Mouse (Mus musculus): ENCODE data around the gene Gli2. TPM values are rescaled to one million over a fixed set of nuclear protein-coding genes. Genes with fewer than 3 reads are reported as not detected.

Gene Gli2
- total and polyA plus RNA-seq, 3 experiments: 1.5 to 11.3 TPM; not detected in 1

DNA sequence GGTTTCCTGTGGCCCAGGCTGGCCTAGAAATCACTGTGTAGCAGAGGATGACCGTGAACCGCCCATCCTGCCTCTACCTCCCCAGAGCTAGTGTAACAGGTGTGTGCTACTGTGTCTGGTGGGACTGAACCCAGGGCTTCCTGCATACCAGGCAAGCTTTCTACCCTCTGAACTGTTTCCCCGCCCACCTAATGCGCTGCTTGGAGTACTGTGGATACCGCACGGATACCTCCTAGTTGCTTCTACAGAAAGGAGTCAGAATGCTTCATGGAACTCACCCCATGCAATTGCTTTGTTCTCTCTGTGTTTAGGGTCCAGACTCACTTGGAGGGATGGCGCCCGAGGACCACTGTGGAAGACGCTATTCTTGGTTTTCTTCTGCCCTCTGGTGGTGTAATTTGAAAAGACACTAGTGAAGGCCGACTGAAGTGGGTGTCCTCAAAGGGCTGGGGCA is 30.1 kb upstream of the Gli2 start:
- TF ChIP-seq GATA1 (IDR thresholded peaks at IDR 0.05; ENCODE audit: low read depth, low read length) (no peak), RAD21 (IDR thresholded peaks at IDR 0.05; ENCODE audit: low read depth, low read length) (peak; percentile 79), SMC3 (IDR thresholded peaks at IDR 0.05; ENCODE audit: low read depth, low read length) (peak; percentile 70), ZC3H11A (IDR thresholded peaks at IDR 0.05; ENCODE audit: low read depth, low read length) (peak; percentile 69), CTCF (IDR thresholded peaks at IDR 0.05 in 2 of 3, conservative IDR thresholded peaks at IDR 0.05 in 1 of 3; ENCODE audit: control insufficient read depth in 1 of 3, insufficient read depth in 1 of 3, low read depth in 2 of 3, low read length in 3 of 3, poor library complexity in 1 of 3, severe bottlenecking in 1 of 3) (peak; percentile 33 to 77 (median 50); a peak in 5 of 6 replicates)
- H3K4me3 ChIP-seq (ENCODE audit: control insufficient read depth in 1 of 2, insufficient read depth in 1 of 2, low read depth in 2 of 2, low read length in 2 of 2): no peak overlapping the region
- H3K79me2 ChIP-seq (ENCODE audit: control insufficient read depth, insufficient read depth, low read length, poor library complexity): no peaks in the 10 kb centered on the region
- H3K9ac ChIP-seq (ENCODE audit: control insufficient read depth, low read depth, low read length, poor library complexity, severe bottlenecking): no peak overlapping the region
- H3K36me3 ChIP-seq (ENCODE audit: control insufficient read depth in 1 of 2, insufficient read depth in 2 of 2, low read length in 2 of 2): no peaks in the 10 kb centered on the region
- no peaks in the 10 kb centered on the region for H3K27me3 ChIP-seq (ENCODE audit: control insufficient read depth in 1 of 2, insufficient read depth in 2 of 2, low read length in 2 of 2)
- no peaks in the 10 kb centered on the region for H3K4me1 ChIP-seq (ENCODE audit: control insufficient read depth in 1 of 2, insufficient read depth in 2 of 2, low read length in 2 of 2)
- H3K9me3 ChIP-seq (replicated peaks; ENCODE audit: insufficient read depth, low read length): no peaks in the 10 kb centered on the region
- DNase-seq (ENCODE audit: low read depth, low spot score): peak; percentile 47
- no peak overlapping the region for H3K27ac ChIP-seq (ENCODE audit: control insufficient read depth, low read depth, low read length)

DNA sequence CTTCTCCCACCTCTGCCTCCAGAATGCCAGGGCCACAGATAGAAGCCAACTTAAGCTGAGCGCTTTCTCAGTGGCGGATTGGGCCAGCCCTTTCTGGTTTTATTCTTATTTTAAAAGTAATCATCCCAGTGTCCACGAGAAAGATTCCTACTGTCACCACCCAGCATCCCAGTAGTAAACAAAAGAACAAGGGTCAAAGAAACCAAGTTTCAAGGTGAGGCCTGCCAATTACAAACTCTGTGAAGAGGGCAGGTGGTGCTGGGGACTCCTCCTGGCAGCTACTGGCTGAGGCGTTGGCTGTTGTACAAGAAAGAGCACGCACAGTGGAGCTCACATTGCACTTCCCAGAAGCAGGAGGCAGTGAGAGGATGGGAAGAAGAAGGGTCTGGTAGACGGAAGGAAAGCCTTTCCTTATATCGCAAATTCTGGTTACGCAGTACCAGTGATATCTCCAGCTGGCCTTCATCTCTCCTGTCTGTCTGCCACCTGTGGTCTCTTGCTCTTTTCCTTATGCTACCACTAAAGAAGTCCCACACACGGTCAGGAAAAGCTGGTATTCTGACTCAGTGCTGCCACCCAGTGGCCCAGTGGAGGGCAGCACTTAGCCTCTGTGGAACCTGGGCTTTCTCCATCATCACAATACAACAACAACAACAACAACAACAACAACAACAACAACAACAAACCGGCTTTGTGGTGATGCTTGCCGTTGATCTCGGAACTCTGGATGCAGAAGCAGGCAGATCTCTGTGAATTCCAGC is 29.0 kb upstream of the Gli2 start:
- peak; percentile 19 for DNase-seq (ENCODE audit: low read depth, low spot score)
- Histone ChIP-seq H3K4me3 (ENCODE audit: control insufficient read depth in 1 of 2, insufficient read depth in 1 of 2, low read depth in 2 of 2, low read length in 2 of 2) (no peak overlapping the region), H3K27me3 (ENCODE audit: control insufficient read depth in 1 of 2, insufficient read depth in 2 of 2, low read length in 2 of 2) (no peaks in the 10 kb centered on the region), H3K27ac (ENCODE audit: control insufficient read depth, low read depth, low read length) (no peak overlapping the region), H3K9me3 (replicated peaks; ENCODE audit: insufficient read depth, low read length) (no peaks in the 10 kb centered on the region), H3K4me1 (ENCODE audit: control insufficient read depth in 1 of 2, insufficient read depth in 2 of 2, low read length in 2 of 2) (no peaks in the 10 kb centered on the region), H3K9ac (ENCODE audit: control insufficient read depth, low read depth, low read length, poor library complexity, severe bottlenecking) (no peak overlapping the region), H3K79me2 (ENCODE audit: control insufficient read depth, insufficient read depth, low read length, poor library complexity) (no peaks in the 10 kb centered on the region), H3K36me3 (ENCODE audit: control insufficient read depth in 1 of 2, insufficient read depth in 2 of 2, low read length in 2 of 2) (no peaks in the 10 kb centered on the region)
- peak; percentile 40 for TF ChIP-seq RAD21 (IDR thresholded peaks at IDR 0.05; ENCODE audit: low read depth, low read length)
- peak; percentile 50 to 59 (median 58) for TF ChIP-seq CTCF (IDR thresholded peaks at IDR 0.05 in 2 of 3, conservative IDR thresholded peaks at IDR 0.05 in 1 of 3; ENCODE audit: control insufficient read depth in 1 of 3, insufficient read depth in 1 of 3, low read depth in 2 of 3, low read length in 3 of 3, poor library complexity in 1 of 3, severe bottlenecking in 1 of 3)
- TF ChIP-seq E2F4 (IDR thresholded peaks at IDR 0.05; ENCODE audit: borderline replicate concordance, low read depth, low read length): no peak
- no peak for TF ChIP-seq POLR2AphosphoS2 (IDR thresholded peaks at IDR 0.05; ENCODE audit: low read length)
- no peak for TF ChIP-seq BHLHE40 (IDR thresholded peaks at IDR 0.05; ENCODE audit: borderline replicate concordance, low read depth, low read length)
- no peak for TF ChIP-seq USF2 (IDR thresholded peaks at IDR 0.05; ENCODE audit: borderline replicate concordance in 1 of 2, insufficient read depth in 1 of 2, low read depth in 1 of 2, low read length in 2 of 2)
- TF ChIP-seq ETS1 (IDR thresholded peaks at IDR 0.05; ENCODE audit: low read depth, low read length): no peak
- no peak for TF ChIP-seq MAX (IDR thresholded peaks at IDR 0.05; ENCODE audit: low read length)
- TF ChIP-seq JUND (IDR thresholded peaks at IDR 0.05; ENCODE audit: low read depth, low read length): no peak
- peak; percentile 57 for TF ChIP-seq SMC3 (IDR thresholded peaks at IDR 0.05; ENCODE audit: low read depth, low read length)
- no peak for TF ChIP-seq MXI1 (IDR thresholded peaks at IDR 0.05; ENCODE audit: low read depth, low read length)
- no peak for TF ChIP-seq POLR2AphosphoS5 (IDR thresholded peaks at IDR 0.05; ENCODE audit: borderline replicate concordance, low read depth, low read length)
- no peak for TF ChIP-seq TAL1 (IDR thresholded peaks at IDR 0.05; ENCODE audit: low read length)
- no peak for TF ChIP-seq UBTF (IDR thresholded peaks at IDR 0.05; ENCODE audit: borderline replicate concordance, insufficient read depth, low read depth, low read length)
- TF ChIP-seq MAZ (IDR thresholded peaks at IDR 0.05; ENCODE audit: low read depth, low read length): no peak
- no peak for TF ChIP-seq GATA1 (IDR thresholded peaks at IDR 0.05; ENCODE audit: low read depth, low read length)
- no peak for TF ChIP-seq NRF1 (IDR thresholded peaks at IDR 0.05; ENCODE audit: insufficient read depth, low read depth, low read length, poor library complexity, severe bottlenecking)
- TF ChIP-seq USF1 (IDR thresholded peaks at IDR 0.05; ENCODE audit: low read depth, low read length): no peak
- no peak for TF ChIP-seq ZNF384 (IDR thresholded peaks at IDR 0.05; ENCODE audit: low read depth, low read length)
- TF ChIP-seq MAFK (IDR thresholded peaks at IDR 0.05; ENCODE audit: borderline replicate concordance, low read depth, low read length): no peak
- no peak for TF ChIP-seq GABPA (IDR thresholded peaks at IDR 0.05; ENCODE audit: low read depth, low read length)
- no peak for TF ChIP-seq MEF2A (IDR thresholded peaks at IDR 0.05; ENCODE audit: extremely low read depth, insufficient replicate concordance, low read depth, low read length, poor library complexity, severe bottlenecking)
- no peak for TF ChIP-seq MYB (IDR thresholded peaks at IDR 0.05; ENCODE audit: low read depth, low read length)
- no peak for TF ChIP-seq SIN3A (IDR thresholded peaks at IDR 0.05; ENCODE audit: low read length)
- 0 out of 2 replicates have a peak, but pooled peaks have one; percentile 9 for TF ChIP-seq ZC3H11A (IDR thresholded peaks at IDR 0.05; ENCODE audit: low read depth, low read length)
- no peak for TF ChIP-seq POLR2A (IDR thresholded peaks at IDR 0.05; ENCODE audit: control insufficient read depth in 1 of 2, insufficient read depth in 1 of 2, low read depth in 1 of 2, low read length in 2 of 2, poor library complexity in 1 of 2)

All from MEL (cell line).